Mouse (Mus musculus) lung, postnatal 0 days (tissue): Measurements from ENCODE around the gene Gast.
A peak's percentile ranks its signal among the peaks of the same experiment; 100 is the strongest.

Experiments used
- CTCF ChIP-seq: IDR thresholded peaks from 2 replicates; pipeline ENCODE4 v1.5.1; 2016; ENCODE audit warnings: antibody characterized with exemption, mild to moderate bottlenecking
- EP300 ChIP-seq: IDR thresholded peaks from 2 replicates; pipeline ENCODE4 v1.6.1; 2016; ENCODE audit warnings: antibody characterized with exemption, mild to moderate bottlenecking, control low read depth

GRCm38 (mm10) chr11:100295308-100295707 lies 38.9 kb upstream of the Gast start:
- TF ChIP-seq CTCF = peak; percentile 100
- TF ChIP-seq EP300 = no peak
